Mouse (Mus musculus) layer of hippocampus, postnatal 36 days (tissue): ENCODE measurements around the gene Ftsj1. TPM values are rescaled to one million over a fixed set of nuclear protein-coding genes. Genes with fewer than 3 reads are reported as not detected.
A peak's percentile ranks its signal among the peaks of the same experiment; 100 is the strongest.

Experiments used
- DNase-seq, 2 experiments: peaks; one replicate each; pipeline ENCODE4 v3.0.0; 2022
- total RNA-seq, 2 experiments: library from RNA; stranded (reverse); gene quantifications; 2 replicates each; pipeline ENCODE4 v1.2.3; 2021

Gene Ftsj1
- total RNA-seq, result 10 to 100 TPM; 25.1 to 26.6 TPM

DNA sequence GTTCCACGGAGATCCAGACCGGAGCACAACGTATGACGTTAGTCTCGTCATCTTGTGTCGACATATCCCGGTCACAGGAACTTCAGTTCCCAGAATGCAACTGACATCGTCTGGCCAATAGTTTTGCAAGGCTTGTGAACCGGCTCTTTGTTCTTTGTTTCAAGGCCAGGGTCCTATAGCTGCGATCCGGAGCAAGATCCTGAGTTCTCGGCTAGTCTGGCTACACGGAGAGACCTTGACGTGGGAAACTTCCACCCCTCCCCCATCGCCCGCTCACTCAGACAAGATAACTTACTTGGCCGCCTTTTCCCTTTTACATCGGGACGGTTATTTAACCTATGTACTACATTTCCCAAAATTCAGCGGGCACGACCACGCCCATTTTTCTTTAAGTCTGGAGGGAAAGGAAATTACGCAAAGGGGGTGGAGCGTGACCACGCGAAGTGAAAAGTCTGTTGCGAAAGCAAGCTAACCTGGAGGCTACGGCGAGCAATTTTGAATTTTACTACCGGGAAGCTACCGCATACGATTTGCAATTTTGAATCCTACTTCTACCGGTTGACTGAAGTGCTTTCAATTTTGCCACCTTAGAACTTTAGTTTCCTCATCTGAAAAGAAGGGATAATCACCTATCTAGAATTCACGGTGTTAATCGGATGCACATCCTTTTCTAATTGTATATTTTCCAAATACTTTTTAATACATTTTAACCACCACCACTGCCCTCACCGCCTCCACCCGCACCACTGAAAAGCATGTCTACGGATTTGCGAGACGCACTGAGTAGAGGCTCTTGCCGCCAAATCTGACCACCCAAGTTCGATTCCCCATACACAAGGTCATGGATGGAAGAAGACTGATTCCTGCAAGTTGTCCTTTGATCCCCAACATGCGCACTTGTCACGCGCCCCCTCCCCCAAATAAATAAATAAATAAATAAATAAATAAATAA lies at the start of gene Ftsj1:
Gene Ftsj1 (minus strand): TSS at position 73 of the 952 bp plus-strand sequence.
- peak; percentile 78 to 80 for DNase-seq

DNA sequence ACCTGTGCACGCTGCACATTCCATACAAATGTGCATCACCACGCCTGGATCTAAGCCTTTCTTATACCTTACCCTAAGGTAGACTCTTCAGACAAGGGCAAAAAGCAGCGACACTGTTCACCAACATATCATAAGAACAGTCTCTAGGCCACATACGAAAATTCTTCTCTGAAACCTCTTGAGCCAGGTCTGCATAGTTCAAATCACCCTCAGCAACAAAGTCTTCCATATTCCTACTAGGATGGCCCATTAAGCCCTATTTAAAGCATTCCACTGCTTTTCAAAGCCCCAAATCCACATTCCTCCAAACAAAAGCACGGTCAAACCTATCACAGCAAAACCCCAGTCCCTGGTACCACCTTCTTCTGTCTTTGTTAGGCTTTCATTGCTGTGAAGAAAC lies 36.4 kb upstream of the Ftsj1 start:
- no peak for DNase-seq

DNA sequence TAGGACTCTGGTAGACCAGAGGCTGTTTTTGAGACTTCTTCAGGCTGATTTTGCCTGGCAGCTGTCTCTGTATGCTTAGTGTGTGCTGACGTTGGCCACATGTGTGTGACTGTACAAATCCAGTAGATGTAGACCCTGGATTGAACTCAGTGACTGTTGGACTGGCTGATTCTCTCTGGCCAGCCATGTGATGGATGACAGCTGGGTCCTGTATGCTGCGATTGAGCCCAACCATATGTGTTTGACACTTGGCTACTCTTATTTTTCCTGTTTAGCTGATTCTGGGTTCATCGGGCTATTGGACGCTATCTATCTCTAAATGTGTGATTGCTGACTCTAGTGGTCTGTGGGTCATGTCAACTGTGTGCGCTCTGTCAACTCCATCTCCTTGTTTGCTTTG lies 21.9 kb upstream of the Ftsj1 start:
- no peak for DNase-seq

DNA sequence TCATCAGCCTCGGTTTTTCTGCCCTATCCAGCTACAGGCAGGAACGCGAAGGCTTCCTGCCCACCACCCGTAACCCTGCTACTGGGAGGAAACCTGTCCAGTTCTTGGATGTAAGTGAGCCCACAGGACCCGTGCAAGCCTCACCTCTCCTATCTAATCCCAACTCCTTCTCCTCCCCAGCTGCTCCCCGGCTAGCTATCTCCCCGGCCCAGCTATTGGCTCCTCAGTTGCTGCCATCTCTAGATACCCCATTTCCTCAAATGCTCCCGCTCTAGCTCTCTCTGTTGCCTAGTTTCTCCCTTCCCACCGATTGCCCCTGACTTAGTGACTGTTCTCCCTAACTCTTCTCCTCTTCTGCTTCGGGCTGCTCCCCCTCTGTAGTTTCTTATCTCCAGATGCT lies 19.8 kb upstream of the Ftsj1 start:
- DNase-seq, result no peak

DNA sequence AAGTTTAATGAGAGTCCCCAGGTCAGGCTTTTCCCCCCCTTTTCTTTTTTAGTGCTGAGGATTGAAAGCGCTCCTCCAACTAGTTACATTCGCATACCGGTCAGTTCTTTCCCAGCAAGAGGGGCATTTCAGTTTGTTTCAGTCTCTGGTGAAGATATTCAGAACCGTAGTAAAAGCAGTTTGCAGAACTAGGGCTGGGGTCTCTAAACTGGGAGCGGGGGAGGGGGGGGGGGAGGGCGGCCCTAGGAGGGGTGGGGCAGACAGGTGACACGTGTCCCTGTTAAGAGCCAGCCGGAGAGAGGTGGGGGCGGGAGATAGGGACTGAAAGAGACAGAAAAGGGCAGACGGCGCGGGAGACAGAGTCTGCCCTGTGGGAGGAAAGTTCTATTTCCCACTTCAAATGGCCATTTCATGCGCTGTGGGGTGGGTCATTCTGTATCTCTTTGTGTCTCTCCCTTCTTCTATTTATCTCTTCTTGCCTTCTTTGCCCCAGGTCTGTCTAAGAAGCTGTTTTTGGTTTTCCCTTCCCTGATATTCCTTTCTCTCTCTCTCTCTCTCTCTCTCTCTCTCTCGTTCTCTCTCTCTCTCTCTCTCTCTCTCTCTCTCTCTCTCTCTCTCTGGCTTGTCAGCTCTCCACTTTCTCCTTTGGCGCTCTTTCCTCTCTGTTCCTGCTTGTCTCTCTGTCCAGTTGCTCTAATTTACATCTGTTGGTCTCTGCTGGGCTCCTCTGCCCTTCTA lies 19.0 kb upstream of the Ftsj1 start, which contains the start of gene Slc38a5:
Gene Slc38a5 (plus strand): TSS at position 51 of the 738 bp plus-strand sequence.
- DNase-seq, result no peak

DNA sequence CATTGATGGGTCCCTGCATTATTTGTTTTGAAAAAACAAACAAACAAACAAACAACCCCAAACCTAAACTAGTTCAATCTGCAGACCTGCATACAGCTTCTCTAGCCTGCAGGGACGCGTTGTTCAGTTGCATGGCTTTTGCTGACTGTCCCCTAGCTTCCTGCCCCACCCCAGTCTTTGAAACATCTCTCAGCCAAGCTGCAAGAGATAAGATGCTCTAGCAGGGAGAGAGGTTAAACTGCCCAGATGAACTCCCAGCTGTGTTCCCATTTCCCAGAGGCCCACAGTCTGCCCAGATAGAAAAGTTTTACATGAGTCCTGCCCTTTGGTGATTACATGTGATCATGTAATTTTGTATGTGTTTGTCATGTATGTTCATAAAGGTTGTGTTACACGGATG lies 12.0 kb upstream of the Ftsj1 start:
- DNase-seq, result no peak

DNA sequence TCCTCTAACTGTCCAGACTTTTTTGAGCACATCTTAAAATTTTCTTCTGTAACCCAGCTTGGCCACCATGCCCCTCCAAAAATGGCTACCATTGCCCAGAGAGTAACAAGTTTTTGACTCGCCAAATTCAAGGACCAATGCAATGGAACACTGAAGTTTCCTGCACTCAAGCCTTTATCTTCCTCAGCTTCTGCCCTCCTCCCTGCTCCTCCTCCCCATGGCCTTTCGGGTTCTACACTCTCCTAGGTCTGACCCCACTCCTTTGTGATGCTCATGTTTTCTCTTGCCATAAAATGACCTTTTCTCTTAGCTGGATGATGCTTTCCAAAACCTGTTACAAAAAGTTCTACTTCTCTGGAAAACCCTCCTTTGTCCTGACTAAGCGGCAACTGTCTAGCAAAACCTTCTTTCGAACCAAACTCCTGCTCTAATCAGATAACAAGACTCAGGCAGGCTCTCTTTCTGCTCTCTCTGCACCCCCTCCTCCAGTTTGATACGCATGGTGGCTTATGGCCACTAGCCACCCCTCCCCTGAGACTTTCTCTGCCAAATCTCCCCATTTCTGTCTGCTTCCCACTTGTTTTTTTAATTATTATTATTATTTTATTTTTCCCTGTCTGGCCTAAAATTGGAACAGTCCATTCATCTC lies 11.1 kb upstream of the Ftsj1 start:
- DNase-seq, result no peak

DNA sequence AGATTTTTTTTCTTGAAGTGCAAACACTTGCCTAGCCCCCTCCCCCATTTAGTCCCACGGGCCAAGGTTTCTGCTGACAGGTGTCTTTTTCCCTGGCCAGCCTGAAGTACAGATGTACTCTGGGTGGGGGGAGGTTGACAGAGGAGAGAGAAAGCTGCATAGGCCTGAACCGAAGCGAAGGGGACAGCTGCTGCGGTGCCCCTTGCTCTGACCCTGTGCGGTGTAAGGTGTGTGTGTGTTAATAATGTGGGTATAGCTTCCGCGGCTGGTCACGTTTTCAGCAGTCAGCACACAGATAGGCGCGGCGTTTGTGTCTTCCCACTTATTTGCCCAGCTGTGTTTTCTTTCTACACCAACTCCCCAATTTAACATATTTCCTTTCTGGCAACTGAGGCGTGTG lies 7.3 kb upstream of the Ftsj1 start:
- no peak for DNase-seq

DNA sequence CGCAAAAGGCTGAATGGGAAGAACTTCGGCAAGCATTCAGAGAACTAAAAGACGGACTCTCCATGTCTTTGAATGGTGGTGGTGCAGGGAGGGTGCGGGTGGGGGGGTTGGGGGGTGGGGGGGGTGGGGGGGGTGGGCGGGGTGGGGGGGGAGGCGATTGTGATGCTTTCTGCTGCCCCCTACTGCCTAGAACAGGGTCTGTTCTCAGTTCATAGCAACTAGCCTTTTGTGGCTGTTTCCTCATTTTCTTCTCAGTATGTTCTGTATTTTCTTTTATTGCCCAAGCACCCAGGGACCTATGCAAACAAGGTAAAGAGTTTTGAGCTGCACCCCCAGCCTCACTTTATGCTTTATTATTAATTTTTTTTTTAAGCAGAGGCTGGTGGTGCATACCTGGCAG lies 3.6 kb upstream of the Ftsj1 start:
- DNase-seq, result no peak

DNA sequence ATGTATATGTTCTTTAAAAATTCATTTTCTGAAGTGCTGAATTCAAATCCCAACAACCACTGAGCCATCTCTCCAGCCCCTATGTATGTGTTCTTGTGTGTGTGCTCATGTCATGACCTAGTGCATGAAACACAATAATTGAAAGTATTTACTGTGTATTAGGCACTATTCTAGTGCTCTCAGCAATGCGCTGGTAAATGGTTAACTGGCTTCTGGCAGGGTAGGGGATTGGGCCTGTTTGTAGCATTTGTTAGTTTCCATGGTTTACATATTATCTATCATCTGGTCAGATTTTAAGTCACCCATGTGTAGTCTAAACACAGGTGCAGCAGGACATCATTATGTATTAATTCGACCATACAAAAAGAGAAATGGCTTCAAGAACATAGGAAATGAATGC lies 1.5 kb upstream of the Ftsj1 start:
- DNase-seq, result no peak

DNA sequence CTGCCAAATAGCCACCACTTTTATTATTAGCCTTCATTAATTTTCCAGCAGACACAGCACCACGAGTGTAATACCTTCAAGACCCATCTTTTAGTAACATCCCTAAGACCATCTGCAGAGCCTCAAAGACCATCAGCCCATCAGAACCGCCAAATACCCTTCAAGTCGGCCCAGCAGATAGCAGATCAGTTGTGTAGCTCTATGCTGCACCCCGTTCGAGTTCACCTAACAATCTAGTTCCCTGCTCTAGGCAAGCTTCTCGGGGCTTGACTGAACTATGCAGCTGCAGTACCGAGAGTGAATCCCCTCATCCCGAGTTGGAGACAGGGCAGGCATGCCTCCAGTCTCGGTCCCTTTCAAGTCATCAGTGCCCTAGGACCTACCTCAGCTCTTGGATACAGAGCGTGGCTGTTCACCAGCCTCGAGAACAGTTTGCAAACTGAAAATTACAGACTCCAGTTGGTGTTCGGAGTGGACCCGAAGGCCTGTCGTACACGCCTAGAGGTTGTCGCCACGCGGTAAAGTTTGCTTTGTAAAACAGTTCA lies 345 bp downstream of the Ftsj1 start:
- DNase-seq, result no peak

DNA sequence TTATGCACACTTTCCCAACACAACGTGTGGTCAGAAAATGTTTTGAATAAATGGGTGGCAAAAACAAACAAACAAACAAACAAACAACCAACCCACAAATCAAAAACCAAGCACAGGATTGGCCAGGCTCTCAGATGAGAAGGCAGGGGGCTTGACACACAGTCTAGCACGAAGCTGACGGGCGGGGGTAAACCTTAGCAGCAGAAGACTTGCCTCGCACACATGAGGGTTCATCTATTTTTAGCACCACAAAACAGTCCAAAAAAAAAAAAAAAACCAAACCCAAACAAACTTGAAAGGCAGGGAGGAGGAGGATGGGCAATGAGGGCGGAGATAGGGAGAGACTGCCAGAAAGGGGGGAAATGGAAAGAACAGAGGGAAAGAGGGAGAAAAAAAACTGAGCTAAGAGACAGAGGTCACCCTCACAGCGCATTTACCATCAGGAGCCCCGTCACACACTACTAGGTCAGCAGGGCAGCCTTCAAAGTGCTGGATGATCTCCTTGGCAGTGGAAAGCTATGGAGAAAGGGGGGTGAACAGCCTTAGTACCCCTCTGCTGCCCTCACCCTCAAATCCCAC lies 3.6 kb downstream of the Ftsj1 start:
- DNase-seq, result no peak

DNA sequence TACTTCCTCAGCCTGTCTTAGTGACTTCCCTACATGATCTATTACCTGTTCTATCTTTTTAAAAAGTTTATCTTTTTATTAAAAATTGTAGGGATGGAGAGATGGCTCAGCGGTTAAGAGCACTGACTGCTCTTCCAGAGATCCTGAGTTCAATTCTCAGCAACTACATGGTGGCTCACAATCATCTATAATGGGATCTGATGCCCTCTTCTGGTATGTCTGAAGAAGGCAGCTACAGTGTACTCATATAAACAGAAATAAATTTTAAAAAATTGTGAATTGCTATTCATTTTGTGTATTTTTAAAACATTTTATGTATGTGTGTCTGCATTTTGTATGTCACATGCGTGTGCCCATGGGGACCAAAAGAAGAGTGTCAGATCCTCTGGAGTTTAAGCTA lies 4.5 kb downstream of the Ftsj1 start:
- no peak for DNase-seq

DNA sequence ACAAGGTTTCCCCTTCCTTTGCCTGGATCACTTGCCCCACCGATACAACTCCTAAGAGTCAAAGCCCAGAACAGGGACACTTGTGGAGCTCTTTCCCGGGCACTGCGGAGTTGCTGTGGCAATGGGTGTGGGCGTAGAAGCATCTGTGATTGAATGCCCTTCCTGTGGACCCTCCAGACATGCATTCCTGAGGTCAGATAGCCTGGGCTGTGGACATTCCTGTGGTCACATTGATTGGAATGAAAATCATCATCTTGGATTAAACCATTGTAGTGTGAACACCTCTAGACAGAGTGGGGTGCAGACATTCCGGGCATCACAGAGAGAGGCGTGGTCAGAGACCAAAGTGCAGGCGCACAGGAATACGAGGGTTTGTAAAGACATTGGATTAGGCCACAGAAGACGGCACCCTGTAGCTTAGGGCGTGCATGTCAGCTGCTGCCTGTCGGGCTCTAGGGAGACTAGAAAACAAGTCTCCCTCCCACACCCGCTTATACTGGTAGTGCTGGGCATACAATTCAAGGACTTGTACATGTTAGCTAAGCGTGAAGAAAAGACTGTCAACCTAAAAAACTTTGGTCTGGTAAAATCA lies 13.3 kb downstream of the Ftsj1 start:
- no peak for DNase-seq

DNA sequence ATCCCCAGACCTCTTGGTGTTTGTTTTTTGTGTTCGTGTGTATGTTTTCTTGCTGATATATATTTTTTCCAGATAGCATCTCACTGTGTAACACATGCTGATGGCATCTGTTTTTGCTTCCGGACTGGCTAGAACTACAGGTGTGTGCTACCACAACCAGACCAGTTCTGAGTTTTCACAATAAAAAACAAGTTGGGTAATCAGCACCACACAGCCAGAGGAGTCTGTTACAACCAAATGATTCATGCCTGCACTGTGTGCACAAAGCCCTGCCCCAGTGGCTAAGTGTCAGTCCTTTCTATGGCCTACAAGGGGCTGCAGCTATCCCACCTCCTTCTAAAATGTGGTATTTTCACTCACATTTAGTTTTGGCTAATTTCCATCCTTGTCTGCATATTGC lies 15.5 kb downstream of the Ftsj1 start:
- no peak for DNase-seq

DNA sequence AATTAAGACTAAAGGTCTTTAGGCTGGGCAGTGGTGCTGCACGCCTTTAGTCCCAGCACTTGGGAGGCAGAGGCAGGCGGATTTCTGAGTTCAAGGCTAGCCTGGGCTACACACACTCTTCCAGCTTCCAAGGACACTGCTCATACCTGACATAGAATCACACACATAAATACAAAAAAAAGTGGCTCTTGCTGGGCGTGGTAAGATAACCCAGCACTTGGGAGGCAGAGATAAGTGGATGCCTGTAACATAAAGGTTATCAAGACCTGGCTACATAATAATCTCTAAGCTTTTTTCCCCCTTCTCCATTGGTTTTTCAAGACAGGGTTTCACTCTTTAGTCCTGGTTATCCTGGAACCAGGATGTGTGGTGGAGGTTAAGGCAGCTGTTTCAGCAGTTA lies 18.6 kb downstream of the Ftsj1 start:
- no peak for DNase-seq

DNA sequence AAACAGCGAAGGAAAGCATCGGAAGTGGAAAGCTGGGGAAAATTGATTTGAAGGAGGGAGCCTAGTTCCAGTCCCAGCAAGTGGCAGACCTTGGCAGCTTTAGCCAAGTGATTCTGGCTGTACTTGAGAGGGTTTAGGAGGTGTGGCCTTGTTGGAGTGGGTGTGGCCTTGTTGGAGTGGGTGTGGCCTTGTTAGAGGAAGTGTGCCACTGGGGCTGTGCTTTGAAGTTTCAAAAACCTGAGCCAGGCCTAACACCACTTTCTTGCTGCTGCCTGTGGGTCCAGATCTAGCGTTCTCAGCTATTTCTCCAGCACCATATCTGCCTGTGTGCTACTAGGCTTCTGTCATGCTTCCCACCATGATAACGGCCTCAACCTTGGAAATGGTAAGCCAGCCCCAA lies 21.9 kb downstream of the Ftsj1 start:
- no peak for DNase-seq

DNA sequence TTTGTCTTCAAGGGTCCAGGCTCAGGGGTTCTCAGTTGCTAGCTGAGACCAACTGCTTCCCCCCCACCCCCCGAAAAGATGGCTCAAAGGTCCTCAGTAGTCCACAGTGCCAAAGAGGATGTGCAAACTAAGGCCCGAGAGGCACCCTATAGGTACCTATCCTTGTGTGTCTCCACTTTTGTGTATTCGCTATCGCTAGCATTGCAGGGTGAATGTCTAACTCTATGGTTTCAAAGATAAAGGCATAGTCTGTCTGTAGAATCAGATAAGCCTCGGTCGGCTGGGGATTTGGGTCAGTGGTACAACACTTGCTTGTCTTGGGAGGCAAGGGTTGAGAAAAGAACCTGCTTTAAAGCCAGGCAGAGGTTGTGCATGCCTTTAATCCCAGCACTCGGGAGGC lies 28.7 kb downstream of the Ftsj1 start:
- DNase-seq, result no peak

DNA sequence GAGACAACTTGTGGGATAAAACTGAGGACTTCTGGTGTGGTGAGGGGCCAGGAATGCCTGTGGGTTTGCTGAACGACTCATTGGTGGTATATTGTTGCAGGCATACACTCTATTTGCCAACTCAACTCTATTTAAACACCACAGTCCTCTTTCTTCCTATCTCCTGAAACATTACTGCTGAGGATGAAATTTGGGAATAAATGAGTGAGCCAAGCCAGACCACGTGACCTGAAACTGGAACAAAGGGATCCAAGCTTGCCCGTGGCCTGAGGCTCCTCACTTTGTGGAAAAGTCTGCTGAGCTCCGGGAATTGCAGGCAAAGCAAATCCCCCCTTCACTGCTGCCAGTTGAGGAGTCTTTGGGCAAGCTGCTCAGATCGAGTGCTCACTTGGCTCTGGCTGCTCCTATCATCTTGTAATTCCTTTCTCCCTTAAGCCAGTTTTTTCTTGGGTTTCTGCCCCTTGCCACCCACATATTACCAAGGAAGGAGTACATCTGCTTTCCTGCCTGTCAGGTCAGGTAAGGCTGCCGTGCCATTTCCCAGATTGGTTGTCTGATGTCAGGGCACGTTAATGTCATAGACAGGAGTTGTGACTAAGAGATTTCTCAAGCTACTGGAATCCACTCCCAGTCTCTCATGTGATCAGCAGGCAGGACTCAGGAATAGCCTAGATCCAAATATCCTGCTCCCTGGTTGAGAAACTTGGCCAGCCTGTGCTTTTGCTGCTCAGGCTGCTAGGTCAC lies 29.4 kb downstream of the Ftsj1 start:
- DNase-seq, result peak in 1 of 2 experiments; percentile 15

DNA sequence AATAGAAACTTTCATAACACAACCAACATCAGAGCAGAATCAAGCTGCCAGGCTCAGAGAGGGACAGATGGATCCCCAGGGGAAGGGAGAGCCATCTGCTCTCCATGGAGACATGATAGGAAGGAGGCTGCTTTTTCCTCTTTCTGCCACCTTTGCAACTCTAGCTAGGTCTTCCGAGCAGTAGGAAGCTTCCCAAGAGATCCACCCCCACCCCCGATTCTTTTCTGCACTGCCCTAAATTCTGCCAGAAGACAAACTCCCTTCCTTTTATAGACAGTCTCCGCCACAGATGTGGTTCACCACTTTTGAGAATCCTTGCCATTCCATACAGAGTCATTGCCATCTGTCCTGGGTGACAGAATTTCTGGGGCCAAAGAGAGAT lies 29.9 kb downstream of the Ftsj1 start:
- DNase-seq, result peak; percentile 41 to 56

DNA sequence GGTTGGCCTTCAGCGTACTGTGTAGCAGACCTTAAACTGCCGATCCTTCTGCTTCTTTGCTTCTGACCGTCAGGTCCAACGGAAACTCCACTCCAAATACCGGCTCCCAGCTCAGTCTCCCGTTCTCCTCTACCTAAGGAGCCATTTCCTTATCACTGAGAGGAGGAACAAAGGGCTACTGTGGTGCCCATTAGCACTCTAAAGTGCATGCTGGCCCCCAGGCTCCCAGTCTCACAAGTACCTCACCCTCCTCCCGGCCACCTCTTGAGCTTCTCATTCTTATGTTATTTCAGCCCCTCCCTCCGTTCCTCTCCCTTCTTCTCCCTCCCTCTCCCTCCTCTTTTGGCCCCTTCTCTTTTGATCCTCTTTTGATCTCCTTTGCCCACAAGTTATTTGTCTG lies 32.6 kb downstream of the Ftsj1 start:
- DNase-seq, result no peak
